Mouse (Mus musculus) thymus, postnatal 14 days (tissue): ENCODE results near the gene Gp1ba.

Experiments used
- DNase-seq: peaks from one replicate; pipeline ENCODE4 v3.0.0; 2021

The Gp1ba gene

DNA sequence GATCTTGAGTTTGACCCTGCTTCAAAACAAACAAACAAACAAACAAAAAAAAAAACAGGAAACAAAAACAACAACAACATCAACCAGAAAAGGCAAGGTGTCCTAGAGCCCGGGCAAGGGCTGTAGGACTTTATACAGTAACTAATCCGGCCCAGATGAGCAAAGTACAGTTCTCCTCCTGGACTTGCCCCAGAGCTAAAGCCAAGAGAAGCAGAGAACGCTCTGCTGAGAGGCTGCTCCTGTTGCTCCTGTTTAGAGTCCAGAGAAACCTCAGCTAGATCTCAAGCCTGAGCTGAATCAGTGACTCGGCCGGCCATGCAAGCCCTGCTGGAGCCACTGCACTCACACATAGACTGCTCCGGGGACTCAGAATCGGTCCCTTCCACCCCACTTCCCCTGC, 8.8 kb upstream of the Gp1ba start:
- DNase-seq = no peak

DNA sequence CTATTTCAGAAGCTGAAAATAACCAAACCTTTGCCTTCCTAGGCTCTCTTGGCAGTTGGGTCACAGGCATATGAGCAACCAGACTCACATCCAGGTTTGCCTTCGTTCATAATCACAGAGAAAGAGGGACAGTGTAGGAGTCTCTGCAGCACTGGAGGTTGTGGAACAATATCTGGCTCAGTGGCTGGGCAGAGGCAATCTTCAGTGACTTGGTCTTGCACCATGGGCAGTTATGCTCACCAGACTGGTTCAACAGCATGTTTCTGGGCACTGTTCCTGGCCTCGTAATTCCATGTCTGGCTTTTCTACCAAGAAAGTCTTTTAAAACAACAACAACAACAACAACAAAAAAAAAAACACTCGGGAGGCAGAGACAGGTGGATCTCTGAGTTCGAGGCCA, 3.3 kb upstream of the Gp1ba start:
- DNase-seq = no peak

DNA sequence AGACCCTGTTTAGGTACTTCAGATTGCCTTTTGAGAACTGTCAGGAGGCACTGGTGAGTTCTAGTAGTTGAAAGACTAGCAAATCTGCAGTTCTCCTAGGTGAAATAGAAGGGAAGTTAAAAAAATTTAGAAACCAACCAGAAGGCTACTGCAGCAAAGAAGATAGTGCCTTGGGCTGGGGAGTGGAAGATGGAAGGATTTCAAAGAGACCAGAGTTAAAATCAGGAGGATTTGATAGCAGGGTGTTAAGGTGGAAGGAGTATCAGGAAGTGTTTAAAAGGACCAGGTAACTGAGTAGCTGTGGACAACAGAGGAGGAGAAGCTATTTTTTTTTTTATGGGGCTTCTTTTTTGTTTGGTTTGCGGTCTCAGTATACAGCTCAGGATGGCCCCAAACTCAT, 1.2 kb upstream of the Gp1ba start:
- DNase-seq = no peak

DNA sequence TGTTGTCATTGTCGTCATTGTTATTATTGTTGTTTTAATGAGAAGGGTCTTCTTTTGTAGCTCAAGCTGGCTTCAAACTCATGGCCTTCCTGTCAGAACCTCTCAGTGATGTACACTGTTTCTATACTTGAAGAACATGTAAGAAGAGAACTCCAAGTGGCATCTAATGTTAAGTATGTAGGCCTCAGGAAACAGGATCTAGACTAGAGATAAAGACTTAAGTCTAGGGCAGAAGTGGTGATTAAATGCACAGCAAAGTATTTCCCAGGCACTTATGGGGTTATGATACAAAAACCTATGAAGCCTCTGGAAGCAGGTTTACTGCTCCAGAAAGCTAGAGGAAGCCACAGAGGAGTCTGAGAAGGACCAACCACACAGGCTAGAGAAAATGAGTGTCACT, 629 bp upstream of the Gp1ba start:
- DNase-seq = no peak

DNA sequence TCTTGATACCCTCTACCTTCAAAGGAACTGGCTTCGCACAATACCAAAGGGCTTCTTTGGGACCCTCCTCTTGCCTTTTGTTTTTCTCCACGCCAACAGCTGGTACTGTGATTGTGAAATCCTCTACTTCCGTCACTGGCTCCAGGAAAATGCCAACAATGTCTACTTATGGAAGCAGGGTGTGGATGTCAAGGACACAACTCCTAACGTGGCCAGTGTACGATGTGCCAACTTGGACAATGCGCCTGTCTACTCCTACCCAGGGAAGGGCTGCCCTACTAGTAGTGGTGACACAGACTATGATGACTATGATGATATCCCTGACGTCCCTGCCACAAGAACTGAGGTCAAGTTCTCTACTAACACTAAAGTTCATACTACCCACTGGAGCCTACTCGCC, 1.1 kb downstream of the Gp1ba start:
- no peak for DNase-seq

DNA sequence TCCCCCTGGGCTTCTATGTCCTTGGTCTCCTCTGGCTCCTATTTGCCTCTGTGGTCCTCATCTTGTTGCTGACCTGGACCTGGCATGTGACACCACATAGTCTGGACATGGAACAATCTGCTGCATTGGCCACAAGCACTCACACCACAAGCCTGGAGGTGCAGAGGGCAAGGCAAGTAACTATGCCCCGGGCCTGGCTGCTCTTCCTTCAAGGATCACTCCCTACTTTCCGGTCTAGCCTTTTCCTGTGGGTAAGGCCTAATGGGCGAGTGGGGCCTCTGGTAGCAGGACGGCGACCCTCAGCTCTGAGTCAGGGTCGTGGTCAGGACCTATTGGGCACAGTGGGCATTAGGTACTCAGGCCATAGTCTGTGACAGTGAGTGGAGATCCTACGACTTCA, 2.3 kb downstream of the Gp1ba start:
- DNase-seq = no peak

DNA sequence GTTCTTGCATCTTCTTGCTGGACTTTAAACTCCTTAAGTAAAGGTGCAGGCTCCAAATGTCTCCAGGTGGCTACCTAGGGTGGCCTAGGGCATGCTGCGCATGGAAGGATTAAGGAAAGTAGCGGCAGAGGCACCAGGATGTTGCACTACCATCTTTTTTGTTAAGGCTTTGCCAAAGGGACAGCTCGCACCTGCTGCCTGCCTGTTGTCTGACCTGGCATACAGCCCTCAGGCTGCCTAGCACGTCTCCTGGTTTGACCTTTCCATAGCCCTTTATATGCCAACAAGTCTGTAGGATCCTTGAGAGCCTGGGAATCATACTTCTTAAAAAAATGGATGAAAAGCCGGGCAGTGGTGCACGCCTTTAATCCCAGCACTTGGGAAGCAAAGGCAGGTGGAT, 4.1 kb downstream of the Gp1ba start:
- no peak for DNase-seq

DNA sequence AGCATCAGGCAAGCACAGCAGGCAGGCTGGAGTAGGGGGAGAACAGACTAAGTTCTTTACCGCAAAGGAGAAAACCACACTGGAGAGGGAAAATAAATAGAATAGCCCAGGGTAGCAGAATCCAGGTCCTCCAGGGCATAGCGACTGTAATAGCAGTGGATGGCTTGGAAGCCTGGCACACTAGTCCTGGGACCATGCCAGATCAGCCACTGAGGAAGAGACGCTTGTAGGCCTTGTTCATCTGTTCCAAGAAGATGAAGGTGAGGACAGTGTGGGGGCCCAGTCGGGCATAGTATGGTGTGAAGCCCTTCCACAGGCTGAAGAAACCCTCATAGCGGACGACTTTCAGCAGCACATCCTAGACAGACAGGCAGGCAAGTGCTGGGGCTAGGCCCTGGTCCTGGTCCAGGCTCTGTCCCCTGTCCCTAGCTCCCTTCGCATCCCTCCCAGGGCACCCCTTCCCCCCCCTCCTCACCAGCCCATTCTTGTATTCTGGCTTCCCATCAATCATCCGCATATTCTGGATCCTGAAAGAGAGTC, 5.7 kb downstream of the Gp1ba start:
- DNase-seq = no peak

DNA sequence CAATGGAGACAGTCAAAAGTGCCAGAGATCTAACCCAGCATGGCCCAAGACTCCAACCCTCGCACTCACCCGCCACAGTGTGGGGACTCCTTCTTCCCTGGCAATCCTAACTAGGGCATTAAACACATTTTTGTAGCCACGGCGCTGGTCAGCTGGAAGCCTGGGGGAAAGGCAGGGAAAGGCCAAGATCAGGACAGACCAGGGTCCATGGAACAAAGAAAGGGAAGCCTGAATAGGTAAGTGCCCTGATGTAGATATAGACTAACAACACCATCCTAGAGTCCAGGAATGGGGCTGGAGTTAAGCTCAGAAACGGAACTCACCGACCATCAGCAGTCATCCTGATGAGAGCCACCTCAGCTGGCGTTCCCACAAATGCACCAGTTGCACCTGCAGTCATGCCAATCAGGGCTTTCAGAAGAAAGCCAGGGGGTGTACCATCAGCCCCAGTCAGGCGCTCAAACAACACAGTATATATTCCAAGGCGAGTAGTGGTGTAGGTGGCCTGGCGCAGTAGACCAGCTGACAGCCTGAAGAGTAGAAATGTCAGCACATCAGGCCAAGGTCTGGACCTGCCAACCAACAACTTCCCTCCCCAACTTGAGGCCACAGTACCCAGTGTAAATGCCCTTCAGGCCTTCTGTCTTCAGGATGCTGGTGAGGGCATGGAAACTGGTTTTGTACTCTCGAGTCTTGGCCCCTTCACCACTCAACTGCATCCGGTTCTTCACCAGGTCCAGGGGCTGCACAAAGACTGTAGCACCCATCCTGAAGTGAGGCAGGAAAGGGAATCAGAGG, 6.7 kb downstream of the Gp1ba start:
- DNase-seq = no peak

DNA sequence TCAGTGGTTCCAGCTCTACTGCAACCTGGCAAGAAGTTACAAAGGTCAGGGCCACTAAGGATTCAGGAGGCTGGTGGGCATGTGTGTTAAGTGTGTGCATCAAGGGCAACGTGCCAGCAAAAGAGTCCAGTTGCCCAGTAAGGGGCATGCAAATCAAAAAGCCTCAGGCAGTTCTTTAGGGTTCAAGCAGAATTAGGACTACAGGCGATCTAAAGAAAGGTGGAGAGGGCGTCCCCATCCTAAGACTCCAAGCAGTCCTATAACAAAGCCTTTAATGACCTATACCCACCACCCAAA, 7.3 kb downstream of the Gp1ba start:
- DNase-seq = no peak

DNA sequence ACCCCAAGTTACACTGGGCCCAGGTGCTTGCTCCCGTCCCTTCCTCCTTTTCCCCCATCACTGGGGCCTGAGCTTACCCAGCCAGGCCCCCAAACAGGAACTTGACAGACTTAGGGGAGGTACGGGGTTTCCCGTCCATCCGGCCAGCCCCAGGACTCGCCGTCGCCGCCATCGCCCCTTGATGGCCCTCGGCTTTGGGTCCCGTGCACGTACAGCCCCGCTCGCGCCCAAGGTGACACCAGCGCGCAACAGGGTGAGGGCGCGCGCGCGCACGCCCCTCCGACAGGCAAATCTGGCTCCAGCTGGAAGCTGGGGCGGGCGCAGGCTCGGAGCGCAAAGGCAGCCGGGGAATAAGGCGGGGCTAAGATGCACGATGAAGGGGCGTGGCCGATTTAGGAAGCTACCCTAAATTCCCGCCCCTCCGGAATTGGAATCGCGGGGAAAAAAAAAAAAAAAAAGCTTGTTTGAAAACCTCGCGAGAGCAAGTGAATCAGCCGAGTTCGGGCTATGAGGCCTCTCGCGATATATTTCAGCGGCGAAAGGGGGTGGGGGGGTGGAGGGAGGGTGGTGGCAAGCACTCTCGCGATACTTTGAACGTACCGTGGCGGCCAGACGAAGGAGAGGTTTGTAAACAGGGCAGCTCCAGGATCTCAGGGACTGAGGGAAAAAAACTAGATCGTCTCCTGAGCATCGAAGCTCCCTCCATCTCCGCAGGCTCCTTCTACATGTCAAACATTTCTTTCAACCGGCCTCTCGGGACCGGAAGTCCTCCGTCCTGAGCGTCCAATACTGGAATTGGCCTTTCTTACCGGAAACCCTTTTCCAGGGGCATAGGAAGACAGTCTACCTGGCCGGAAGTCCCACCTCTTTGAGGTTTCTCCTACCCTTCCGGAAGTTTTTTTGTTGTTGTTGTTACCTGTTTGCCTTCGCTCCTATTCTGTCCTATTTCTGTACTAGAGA, 8.0 kb downstream of the Gp1ba start, which contains the start of the genes Rnf167 and Slc25a11:
Gene Rnf167 (plus strand): TSS at position 545 of the 960 bp plus-strand sequence.
Gene Slc25a11 (minus strand): TSS at position 789 of the 960 bp plus-strand sequence.
- DNase-seq = peak; percentile 99

DNA sequence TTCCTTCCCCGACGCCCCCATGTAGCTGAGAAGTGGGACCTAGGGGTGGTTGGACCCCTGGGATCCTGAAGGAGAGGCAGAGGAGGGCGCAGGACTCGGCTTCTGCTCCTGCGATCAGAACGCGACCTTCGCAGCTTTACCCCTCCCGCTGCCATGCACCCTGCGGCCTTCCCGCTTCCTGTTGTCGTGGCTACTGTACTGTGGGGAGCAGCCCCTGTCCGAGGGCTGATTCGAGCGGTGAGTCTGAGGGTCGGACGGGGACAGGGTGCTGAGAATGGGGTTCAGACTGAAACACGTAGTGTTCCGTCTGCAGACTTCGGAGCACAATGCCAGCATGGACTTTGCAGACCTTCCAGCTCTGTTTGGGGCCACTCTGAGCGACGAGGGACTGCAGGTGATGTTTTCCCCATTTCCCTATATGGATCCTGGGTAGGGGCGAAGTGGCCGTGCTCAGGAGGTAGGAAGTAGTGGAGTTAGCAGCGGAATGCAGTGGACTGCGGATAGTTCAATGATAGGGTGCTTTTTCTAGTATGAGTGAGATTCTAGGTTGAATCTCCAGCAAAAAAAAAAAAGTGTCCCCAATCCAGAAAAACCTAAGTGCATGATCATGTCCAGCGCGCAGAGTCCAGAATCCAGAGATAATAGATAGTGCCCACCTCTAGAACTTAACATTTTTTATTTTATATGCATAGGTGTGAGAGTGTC, 8.9 kb downstream of the Gp1ba start:
- DNase-seq = peak; percentile 74

DNA sequence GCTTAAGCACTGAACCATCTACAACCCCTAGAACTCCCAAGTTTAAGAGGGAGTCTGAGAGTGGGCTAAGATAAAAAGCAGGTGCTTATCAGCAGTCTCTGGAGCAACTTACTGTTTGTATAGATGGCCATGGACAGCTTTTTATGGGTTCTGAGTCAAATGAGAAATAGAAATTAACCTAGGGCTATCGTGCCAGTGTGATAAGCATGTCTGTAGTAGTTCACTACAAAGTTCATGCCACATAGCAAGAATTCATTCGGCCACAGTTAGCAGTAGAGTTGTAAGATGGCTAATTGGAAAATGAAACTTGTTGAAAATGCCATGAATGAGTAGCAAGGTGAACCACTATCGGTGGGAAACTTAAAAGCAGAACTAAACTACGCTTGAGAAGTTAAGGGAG, 9.6 kb downstream of the Gp1ba start:
- DNase-seq = no peak

DNA sequence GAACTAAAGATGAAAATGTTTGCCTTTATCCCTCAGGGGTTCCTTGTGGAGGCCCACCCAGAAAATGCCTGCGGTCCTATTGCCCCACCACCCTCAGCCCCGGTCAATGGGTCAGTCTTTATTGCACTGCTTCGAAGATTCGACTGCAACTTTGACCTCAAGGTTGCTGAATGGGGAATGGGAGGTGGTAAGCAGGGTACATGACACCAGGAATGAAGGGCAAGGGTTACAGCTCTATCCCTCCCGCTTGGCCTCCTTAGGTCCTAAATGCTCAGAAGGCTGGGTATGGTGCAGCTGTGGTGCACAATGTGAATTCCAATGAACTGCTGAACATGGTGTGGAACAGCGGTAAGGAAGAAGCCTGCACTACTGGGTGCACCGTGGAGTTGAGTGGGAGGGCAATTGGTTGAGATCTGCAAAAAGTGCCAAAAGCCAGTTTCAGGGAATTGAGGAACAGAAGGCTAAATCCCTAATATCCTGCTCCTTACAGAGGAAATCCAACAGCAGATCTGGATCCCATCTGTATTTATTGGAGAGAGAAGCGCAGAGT, 10.3 kb downstream of the Gp1ba start:
- no peak for DNase-seq

DNA sequence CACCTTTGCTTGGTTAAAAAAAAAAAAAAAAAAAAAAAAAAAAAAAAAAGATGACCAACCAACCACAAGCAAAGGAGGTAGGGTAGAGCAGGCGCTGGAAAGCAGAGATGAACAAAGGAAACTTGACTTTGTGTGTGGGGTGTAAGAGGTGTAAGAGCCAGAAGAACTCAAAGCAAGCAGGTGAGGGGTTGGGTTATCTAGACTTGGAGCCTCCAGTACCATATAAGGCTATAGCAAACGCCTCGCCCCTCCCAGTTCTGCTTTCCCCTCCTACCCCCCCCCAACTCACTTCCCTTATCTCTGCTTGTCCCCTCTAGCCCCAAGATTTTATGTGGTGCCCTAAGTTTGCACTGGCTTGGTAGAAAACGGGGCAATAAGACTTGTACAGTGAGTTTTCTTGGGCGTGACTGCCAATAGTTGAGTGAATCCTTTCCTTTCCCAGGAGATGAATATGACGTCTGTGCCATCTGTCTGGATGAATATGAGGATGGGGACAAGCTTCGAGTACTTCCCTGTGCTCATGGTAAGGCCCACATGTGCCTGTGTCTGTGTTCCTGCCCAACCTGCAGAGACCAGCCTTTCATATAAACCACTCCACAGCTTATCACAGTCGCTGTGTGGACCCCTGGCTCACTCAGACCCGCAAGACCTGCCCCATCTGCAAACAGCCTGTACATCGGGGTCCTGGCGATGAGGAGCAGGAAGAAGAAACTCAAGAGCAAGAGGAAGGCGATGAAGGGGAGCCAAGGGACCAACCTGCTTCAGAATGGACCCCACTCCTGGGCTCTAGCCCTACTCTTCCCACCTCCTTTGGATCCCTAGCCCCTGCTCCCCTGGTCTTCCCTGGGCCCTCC, 11.6 kb downstream of the Gp1ba start:
- peak; percentile 71 for DNase-seq

DNA sequence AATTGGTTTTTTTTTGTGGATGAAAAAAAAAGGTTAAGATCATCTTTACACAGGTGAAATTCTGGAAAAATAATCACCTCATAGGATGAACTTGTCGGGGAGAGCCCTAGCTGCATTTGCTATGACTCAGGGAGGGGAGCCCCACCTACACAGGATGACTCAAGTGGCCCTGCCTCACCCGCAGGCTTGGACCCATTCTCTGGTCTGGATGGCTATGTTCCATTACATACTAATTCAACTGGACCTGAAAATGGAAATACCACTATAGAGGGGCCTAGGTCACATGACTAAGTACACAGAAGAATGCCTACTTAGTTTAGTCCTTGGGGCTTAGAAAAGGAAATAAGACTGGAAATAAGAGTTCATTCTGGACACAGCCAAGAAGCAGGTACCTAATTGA, 12.5 kb downstream of the Gp1ba start:
- no peak for DNase-seq

DNA sequence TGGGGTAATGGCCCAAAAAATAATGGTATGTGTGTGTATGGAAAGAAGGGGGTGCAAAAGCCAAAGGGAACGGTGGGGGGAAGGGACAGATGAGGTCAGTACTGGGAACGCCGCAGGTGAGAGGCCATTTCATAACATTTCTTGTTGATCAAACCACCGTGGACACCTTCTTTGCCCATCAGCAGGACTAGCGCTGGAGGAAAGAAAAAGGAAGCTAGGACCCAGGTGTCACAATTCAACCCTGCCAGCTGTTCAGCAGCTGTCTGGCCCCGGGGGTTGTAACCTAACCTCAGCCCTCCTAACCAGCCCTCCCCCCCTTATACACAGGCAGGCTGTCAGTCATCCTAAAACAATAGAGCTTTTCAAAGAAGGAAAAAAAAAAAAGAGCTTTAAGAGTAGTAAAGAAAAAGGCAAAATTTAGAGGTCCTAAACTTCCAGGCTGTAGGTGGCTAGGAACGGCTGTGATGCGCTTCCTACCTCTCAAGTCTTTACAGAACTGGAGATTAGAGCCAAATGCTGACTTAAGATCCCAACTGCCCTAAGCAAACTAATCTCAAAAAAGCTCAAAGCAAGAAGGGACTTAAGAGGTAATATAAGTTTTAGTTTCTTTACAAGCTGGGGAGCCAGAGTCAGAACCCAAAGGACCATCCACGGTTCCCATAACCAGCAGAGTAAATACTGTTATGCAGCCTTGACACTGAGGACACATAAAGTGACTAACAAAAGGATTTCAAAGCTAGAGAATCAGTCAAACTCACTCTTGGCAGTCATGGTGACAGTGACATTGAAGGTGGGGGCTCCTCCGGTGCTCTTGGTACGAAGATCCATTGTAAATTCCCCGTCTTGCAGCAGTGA, 13.3 kb downstream of the Gp1ba start:
- DNase-seq = peak; percentile 76

DNA sequence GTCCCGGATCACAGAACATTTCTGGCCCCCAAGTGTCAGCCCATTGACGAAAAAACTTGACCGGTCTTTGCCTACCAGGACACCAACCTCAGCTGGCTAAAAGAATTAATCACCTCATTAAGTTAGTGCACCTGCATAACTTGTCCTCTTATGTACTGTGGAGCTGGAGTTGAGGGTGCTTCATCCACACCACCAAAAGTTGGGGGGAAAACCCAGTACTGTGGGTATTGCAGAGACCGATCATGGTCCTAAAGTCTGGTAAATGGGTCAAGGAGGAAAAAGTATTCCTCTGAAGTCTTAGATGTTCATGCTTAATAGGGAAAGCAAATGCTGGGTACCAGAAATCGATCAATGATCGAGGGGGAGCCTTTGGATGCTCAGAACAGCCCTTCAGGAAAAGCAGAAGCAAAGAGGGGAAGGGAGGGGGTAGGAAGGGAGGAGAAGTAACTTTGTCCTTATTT, 14.0 kb downstream of the Gp1ba start:
- no peak for DNase-seq

DNA sequence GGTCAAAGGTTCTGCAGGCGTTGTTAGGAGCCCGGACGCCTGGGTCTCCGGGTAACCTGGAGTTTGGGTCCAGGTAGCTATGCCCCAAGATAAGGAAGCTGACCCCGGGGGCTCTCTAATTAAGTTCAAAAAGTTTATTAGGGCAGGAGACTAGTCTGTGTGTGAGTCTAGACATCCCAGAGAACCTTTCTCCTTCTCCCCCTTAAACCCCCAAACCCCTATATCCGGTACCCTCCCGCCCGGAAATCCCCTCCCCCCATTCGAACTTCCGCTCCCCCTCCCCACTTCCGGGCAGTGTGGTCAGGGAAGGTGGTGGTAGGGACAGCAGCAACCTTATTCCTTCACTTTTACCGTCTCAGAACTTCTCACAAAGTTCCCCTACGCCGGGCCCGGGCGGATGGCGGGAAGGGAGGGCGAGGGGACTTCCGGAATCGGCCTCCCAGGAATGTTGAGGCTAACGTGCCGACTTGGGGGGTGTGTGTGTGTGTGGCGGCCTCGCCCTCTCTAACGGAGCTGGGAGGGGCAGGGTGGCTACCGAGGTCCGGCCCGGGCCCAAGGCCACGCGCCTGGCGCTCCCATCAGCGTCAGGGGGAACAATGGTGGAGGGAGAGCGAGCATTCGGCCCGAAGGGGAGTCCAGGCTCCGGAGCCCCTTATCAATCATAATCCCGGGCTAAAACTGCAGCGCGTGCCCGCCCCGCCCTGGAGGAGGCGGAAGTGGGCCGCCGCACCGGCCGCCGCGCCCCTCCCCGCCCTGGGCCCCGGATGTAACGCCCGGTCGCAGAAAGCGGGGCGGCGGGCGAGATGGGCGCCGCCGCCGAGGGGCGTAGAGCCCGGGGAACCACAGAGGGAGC, 14.6 kb downstream of the Gp1ba start:
- peak; percentile 89 for DNase-seq
